Mouse (Mus musculus): Measurements from ENCODE around the gene Rcc1l. TPM values are rescaled to one million over a fixed set of nuclear protein-coding genes. Genes with fewer than 3 reads are reported as not detected.

Gene Rcc1l
- 19.1 and 20.9 TPM in 2 replicates for polyA plus RNA-seq (2015; fragmentation: Nextera tagmentation; extraction: Ambion mirVana)

DNA sequence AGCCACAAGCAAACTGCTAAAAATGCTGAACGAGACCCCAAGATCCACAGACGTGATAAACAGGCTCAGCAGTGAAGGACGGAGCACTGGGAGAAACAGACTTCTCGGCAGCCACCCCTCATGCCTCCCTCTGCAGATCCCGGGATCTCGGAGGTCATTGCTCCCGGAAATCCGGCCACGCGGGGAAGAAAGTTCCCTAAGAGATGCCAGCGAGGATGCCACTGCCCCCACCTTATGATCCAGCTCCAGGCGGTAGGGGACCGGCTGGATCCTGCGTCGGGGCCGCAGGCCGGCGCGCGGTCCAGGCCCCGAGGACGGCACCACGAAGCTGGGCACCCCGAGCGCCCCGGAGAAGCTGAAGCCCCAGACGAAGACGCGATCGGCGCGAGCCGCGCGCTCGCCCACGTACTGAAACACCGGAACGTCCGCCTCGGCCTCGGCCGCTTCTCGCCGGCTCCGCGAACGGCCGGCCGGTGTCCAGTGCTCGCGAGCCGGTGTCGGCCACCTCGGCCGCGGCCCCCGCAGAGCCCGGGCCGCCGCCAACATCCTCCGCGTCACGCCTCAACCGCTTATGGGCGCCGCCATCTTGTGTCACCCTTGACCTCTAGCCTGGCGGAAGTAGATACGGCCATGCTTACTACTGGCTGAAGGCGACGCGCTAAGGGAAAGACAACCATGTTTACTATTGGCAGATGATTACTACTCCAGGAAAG lies at the start of gene Rcc1l:
Gene Rcc1l, minus strand, starts transcription at position 606 of the 713 bp plus-strand sequence.
- H3K27me3 ChIP-seq (ENCODE audit: control insufficient read depth, insufficient read depth, low read depth, low read length): no peaks in the 10 kb centered on the region
- peak within 1 kb of the TSS; percentile 81 for H3K27ac ChIP-seq (ENCODE audit: low read length)
- H3K4me3 ChIP-seq (ENCODE audit: low read depth, low read length): peak within 1 kb of the TSS; percentile 92
- no peaks in the 10 kb centered on the region for H3K9me3 ChIP-seq (replicated peaks; ENCODE audit: control insufficient read depth, low read length, poor library complexity, severe bottlenecking)
- H3K36me3 ChIP-seq (ENCODE audit: control insufficient read depth, insufficient read depth, low read length): no peaks in the 10 kb centered on the region
- peak; percentile 90 for ATAC-seq
- WGBS: under 1% methylated on average over 71 of the region's 72 CpGs
- peaks cover 11% of the 10 kb centered on the region for H3K4me1 ChIP-seq (ENCODE audit: control insufficient read depth, insufficient read depth, low read length)
- peak within 1 kb of the TSS; percentile 96 for H3K4me2 ChIP-seq (ENCODE audit: low read length)
- H3K9ac ChIP-seq (ENCODE audit: low read depth, low read length): peak within 1 kb of the TSS; percentile 76

DNA sequence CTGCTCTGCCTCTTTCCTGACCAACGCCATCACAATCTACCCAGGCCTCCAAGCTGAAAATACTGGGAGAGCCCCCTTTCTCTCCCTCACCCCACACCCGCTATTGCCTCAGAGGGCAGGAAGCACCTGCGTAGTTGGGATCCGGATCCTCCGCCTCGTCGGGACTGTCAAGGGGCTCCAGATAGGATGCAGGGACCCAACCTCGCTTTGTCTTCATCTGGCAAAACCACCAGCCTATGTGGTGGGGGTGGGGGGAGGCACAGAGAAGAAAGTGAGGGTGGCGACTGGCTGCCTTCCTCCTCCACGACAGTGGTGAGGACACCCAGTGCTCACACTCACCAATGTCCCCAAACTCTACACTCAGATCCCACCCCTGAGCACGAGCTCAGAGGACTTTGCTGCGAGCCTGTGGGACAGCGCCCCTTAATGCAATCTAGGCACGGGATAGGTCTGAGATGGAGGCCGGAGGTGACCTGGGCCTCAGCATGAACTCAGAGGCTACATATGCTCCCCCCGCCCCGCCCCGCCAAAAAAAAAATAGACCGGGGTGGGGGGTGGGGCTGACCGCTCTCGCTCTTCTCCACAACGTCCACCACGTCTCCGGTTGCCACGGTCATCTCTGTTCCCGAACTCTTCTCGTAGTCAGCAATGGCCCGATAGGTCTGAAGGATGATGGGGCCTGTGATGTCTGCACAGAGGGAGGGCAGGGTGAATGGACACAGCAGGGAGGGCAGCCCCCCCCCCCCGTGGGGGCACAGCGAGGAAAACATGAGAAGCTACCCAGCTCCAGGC lies 48.7 kb upstream of the Rcc1l start:
- Histone ChIP-seq H3K4me1 (ENCODE audit: control insufficient read depth, insufficient read depth, low read length) (peaks cover 8% of the 10 kb centered on the region), H3K9me3 (replicated peaks; ENCODE audit: control insufficient read depth, low read length, poor library complexity, severe bottlenecking) (no peaks in the 10 kb centered on the region), H3K36me3 (ENCODE audit: control insufficient read depth, insufficient read depth, low read length) (no peaks in the 10 kb centered on the region), H3K27ac (ENCODE audit: low read length) (no peak overlapping the region), H3K27me3 (ENCODE audit: control insufficient read depth, insufficient read depth, low read depth, low read length) (peaks cover 5% of the 10 kb centered on the region), H3K4me3 (ENCODE audit: low read depth, low read length) (no peak overlapping the region), H3K9ac (ENCODE audit: low read depth, low read length) (no peak overlapping the region), H3K4me2 (ENCODE audit: low read length) (no peak overlapping the region)
- ATAC-seq: no peak
- WGBS: 80% methylated on average over 30 of the region's 30 CpGs

DNA sequence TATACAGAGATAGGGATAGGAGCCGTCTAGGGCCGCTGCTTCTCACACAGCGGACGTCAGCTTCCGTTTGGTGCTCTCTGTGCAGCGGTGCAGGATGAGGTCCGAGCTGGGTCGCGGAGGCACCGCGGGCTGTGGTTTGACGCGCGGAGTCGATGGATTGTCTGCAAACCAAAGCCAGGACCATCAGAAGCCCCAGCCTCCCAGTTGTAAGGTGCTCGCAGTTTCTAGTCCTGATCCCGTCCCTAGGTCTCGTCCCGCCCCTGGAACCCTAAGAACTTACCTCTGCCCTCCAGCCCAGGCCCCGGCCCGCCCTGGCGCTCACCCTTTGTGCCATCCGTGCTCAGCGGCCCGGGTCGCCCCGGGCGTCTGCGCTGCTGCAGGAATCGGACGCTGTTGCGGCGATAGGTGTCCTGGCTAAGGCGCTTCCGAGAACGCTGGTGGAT lies 45.2 kb upstream of the Rcc1l start:
- Histone ChIP-seq H3K27ac (ENCODE audit: low read length) (no peak overlapping the region), H3K27me3 (ENCODE audit: control insufficient read depth, insufficient read depth, low read depth, low read length) (peaks cover 5% of the 10 kb centered on the region), H3K9ac (ENCODE audit: low read depth, low read length) (peak overlapping the region; percentile 71), H3K36me3 (ENCODE audit: control insufficient read depth, insufficient read depth, low read length) (peaks cover under 1% of the 10 kb centered on the region; the same call in 1 of the 2 replicates), H3K4me2 (ENCODE audit: low read length) (peak overlapping the region; percentile 69), H3K4me3 (ENCODE audit: low read depth, low read length) (peak overlapping the region; percentile 37), H3K9me3 (replicated peaks; ENCODE audit: control insufficient read depth, low read length, poor library complexity, severe bottlenecking) (no peaks in the 10 kb centered on the region), H3K4me1 (ENCODE audit: control insufficient read depth, insufficient read depth, low read length) (peaks cover 8% of the 10 kb centered on the region)
- WGBS: 2% methylated on average over 36 of the region's 36 CpGs
- ATAC-seq: no peak

DNA sequence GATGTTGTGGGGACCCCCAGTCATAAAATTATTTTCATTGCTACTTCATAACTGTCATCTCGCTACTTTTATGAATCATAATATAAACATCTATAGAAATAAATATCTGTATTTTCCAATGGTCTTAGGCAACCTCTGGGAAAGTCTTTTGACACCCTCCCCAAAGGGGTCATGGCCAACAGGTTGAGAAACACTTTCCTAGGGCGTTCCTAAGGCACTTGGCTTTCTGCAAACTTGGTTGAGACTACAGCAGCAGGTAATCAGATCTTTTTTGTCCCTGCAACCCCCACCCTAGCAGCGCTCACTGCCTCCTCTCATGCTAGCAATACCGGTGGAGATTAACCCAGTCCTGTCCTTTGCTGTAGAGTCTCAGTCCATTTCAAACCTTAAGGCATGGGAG lies 44.7 kb upstream of the Rcc1l start:
- H3K4me1 ChIP-seq (ENCODE audit: control insufficient read depth, insufficient read depth, low read length): peaks cover 8% of the 10 kb centered on the region
- WGBS: 46% methylated on average over 4 of the region's 4 CpGs
- peak overlapping the region; percentile 71; the same call in 1 of the 2 replicates for H3K9ac ChIP-seq (ENCODE audit: low read depth, low read length)
- H3K36me3 ChIP-seq (ENCODE audit: control insufficient read depth, insufficient read depth, low read length): peaks cover 5% of the 10 kb centered on the region; the same call in 1 of the 2 replicates
- no peak for ATAC-seq
- H3K9me3 ChIP-seq (replicated peaks; ENCODE audit: control insufficient read depth, low read length, poor library complexity, severe bottlenecking): no peaks in the 10 kb centered on the region
- peaks cover 5% of the 10 kb centered on the region for H3K27me3 ChIP-seq (ENCODE audit: control insufficient read depth, insufficient read depth, low read depth, low read length)
- peak overlapping the region; percentile 69 for H3K4me2 ChIP-seq (ENCODE audit: low read length)
- no peak overlapping the region for H3K27ac ChIP-seq (ENCODE audit: low read length)
- peak overlapping the region; percentile 37 for H3K4me3 ChIP-seq (ENCODE audit: low read depth, low read length)

DNA sequence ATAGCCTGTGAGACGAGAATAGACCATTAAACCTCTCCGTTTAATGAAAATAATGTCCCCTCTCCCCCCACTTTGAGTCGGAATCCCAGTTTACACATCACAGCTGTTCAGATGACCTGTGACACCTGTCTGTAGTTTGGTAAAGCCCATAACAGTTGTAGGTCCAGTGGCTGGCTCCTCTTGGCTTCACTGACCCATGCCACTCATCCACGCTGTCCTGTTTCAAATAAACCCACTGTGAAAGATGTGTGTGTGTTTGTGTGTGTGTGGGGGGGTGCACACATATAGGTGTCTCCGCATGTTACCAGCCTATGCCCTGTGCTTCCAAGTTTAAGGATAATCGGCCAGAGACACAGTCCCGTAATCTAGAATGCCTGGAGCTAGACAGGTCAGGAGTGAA lies 41.3 kb upstream of the Rcc1l start:
- Histone ChIP-seq H3K9ac (ENCODE audit: low read depth, low read length) (no peak overlapping the region), H3K4me3 (ENCODE audit: low read depth, low read length) (no peak overlapping the region), H3K9me3 (replicated peaks; ENCODE audit: control insufficient read depth, low read length, poor library complexity, severe bottlenecking) (no peaks in the 10 kb centered on the region), H3K4me2 (ENCODE audit: low read length) (no peak overlapping the region), H3K4me1 (ENCODE audit: control insufficient read depth, insufficient read depth, low read length) (peaks cover 8% of the 10 kb centered on the region), H3K27ac (ENCODE audit: low read length) (no peak overlapping the region), H3K36me3 (ENCODE audit: control insufficient read depth, insufficient read depth, low read length) (peaks cover 7% of the 10 kb centered on the region; the same call in 1 of the 2 replicates), H3K27me3 (ENCODE audit: control insufficient read depth, insufficient read depth, low read depth, low read length) (peaks cover 5% of the 10 kb centered on the region)
- WGBS: 95% methylated on average over 7 of the region's 7 CpGs
- ATAC-seq: no peak

DNA sequence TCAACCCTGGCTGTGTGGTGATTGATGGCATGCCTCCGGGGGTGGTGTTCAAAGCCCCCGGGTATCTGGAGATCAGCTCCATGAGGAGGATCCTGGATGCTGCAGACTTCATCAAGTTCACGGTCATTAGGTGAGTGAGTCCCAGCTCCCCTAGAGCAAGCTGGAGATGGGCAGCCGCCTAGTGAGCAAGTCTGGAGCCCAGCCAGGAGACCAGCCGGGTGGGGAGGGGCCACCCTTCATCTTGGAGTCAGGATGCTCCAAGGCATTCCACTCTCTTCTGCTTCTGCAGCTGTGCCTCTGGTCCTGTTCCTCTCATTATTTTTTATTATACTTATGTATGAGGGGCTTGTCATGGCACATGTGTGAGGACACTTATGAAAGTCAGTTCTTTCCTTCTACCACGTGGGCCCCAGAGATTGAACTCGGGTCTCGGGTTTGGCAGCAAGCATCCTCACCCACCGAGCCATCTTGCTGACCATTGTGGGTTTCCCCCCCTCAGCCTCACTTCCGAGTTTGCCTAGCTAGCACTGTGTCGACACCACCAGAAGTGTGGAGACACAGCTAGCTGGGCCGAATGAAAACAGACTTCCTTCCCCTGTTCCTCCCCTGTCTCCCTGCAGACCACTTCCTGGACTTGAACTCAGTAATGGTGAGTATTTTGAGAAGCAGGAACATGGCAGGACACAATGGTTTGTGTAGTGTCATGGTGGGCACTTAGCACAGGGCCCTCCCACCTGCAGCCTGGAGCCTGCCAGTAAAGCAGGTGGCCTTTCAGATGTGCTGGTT lies 37.6 kb upstream of the Rcc1l start:
- H3K4me1 ChIP-seq (ENCODE audit: control insufficient read depth, insufficient read depth, low read length): no peaks in the 10 kb centered on the region
- peaks cover 13% of the 10 kb centered on the region; the same call in 1 of the 2 replicates for H3K36me3 ChIP-seq (ENCODE audit: control insufficient read depth, insufficient read depth, low read length)
- no peak overlapping the region for H3K27ac ChIP-seq (ENCODE audit: low read length)
- no peak overlapping the region for H3K4me2 ChIP-seq (ENCODE audit: low read length)
- ATAC-seq: no peak
- 77% methylated on average over 12 of the region's 12 CpGs for WGBS
- no peaks in the 10 kb centered on the region for H3K9me3 ChIP-seq (replicated peaks; ENCODE audit: control insufficient read depth, low read length, poor library complexity, severe bottlenecking)
- H3K9ac ChIP-seq (ENCODE audit: low read depth, low read length): no peak overlapping the region
- no peaks in the 10 kb centered on the region for H3K27me3 ChIP-seq (ENCODE audit: control insufficient read depth, insufficient read depth, low read depth, low read length)
- H3K4me3 ChIP-seq (ENCODE audit: low read depth, low read length): no peak overlapping the region

DNA sequence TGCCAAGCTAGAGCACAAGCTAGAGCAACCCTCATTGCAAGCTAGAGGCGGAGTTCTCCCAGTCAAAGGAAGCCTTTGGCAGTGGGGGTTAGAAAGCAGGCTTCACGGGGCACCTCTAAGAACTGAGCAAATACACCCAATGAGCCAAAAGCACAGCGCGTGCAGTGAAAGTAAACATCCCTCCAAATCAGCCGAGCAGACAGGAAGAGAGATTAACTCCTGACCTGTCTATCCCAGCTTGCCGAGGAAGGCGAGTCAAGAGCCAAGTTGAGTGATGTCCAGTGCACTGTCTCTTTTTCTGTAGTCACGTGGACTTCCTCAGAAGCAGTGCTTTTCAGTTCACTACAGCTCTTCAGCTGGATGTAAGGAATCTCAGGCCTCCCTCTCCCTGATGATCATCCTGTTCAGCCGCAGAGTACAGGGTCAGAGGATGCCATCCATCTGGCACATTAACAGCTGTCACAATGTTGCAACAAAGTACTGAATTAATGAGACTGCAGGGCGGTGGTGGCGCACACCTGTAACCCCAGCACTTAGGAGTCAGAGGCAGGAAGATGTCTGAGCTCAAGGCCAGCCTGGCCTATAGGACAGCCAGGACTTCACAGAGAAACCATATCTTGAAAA lies 33.5 kb upstream of the Rcc1l start:
- no peak for ATAC-seq
- H3K4me2 ChIP-seq (ENCODE audit: low read length): no peak overlapping the region
- H3K27ac ChIP-seq (ENCODE audit: low read length): no peak overlapping the region
- H3K36me3 ChIP-seq (ENCODE audit: control insufficient read depth, insufficient read depth, low read length): peaks cover 7% of the 10 kb centered on the region; the same call in 1 of the 2 replicates
- no peak overlapping the region for H3K4me3 ChIP-seq (ENCODE audit: low read depth, low read length)
- H3K4me1 ChIP-seq (ENCODE audit: control insufficient read depth, insufficient read depth, low read length): no peaks in the 10 kb centered on the region
- 75% methylated on average over 11 of the region's 11 CpGs for WGBS
- no peaks in the 10 kb centered on the region for H3K9me3 ChIP-seq (replicated peaks; ENCODE audit: control insufficient read depth, low read length, poor library complexity, severe bottlenecking)
- H3K9ac ChIP-seq (ENCODE audit: low read depth, low read length): no peak overlapping the region
- H3K27me3 ChIP-seq (ENCODE audit: control insufficient read depth, insufficient read depth, low read depth, low read length): no peaks in the 10 kb centered on the region

DNA sequence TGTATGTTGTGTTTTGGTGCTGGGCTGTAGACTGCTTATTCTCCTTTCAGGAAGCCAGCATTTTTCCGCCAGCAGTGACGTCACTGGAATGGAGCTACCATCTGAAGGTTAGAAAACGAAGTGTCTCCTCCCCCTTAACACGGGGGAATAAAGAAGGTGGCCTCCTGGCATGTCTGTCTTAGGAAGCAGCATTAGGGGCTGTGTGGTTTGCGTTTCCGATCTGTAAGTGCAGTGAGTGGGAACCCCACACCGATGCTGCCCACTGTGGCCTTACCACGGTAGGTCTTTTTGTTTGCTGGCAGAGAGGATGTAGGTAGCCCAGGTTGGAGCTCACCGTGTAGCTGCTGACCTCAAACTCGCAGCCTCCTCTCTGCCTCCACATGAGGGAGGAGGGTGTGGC lies 30.1 kb upstream of the Rcc1l start:
- ATAC-seq: no peak
- Histone ChIP-seq H3K4me1 (ENCODE audit: control insufficient read depth, insufficient read depth, low read length) (no peaks in the 10 kb centered on the region), H3K9me3 (replicated peaks; ENCODE audit: control insufficient read depth, low read length, poor library complexity, severe bottlenecking) (no peaks in the 10 kb centered on the region), H3K4me2 (ENCODE audit: low read length) (no peak overlapping the region), H3K27me3 (ENCODE audit: control insufficient read depth, insufficient read depth, low read depth, low read length) (no peaks in the 10 kb centered on the region), H3K4me3 (ENCODE audit: low read depth, low read length) (no peak overlapping the region), H3K9ac (ENCODE audit: low read depth, low read length) (no peak overlapping the region), H3K36me3 (ENCODE audit: control insufficient read depth, insufficient read depth, low read length) (peaks cover 12% of the 10 kb centered on the region), H3K27ac (ENCODE audit: low read length) (no peak overlapping the region)
- WGBS: 89% methylated on average over 10 of the region's 10 CpGs

All from midbrain, embryonic 16.5 days (tissue).